Mouse (Mus musculus) midbrain, embryonic 10.5 days (tissue): ENCODE data around the gene S100z. TPM values are rescaled to one million over a fixed set of nuclear protein-coding genes. Genes with fewer than 3 reads are reported as not detected.
A peak's percentile ranks its signal among the peaks of the same experiment; 100 is the strongest.

Experiments used
- DNase-seq: peaks from one replicate; pipeline ENCODE4 v3.0.0-alpha.2; 2017; ENCODE audit warnings: low spot score
- H3K27ac ChIP-seq: fragments of 300-500 bp; sonication (generic); replicated peaks from 2 replicates; pipeline ENCODE4 v1.5.1; 2016; ENCODE audit warnings: mild to moderate bottlenecking
- H3K27me3 ChIP-seq: fragments of 300-500 bp; sonication (generic); 2 replicates; pipeline ENCODE4 v1.6.1; 2016; ENCODE audit warnings: low read depth, mild to moderate bottlenecking; ENCODE audit not compliant: poor library complexity, severe bottlenecking
- H3K36me3 ChIP-seq: fragments of 300-500 bp; sonication (generic); 2 replicates; pipeline ENCODE4 v1.6.1; 2016; ENCODE audit warnings: mild to moderate bottlenecking, moderate library complexity
- H3K4me1 ChIP-seq: fragments of 300-500 bp; sonication (generic); 2 replicates; pipeline ENCODE4 v1.6.1; 2016
- H3K4me3 ChIP-seq: fragments of 300-500 bp; sonication (generic); 2 replicates; pipeline ENCODE4 v1.5.1; 2016; ENCODE audit warnings: mild to moderate bottlenecking, moderate library complexity
- H3K9me3 ChIP-seq: fragments of 300-500 bp; sonication (generic); replicated peaks from 2 replicates; pipeline ENCODE4 v1.6.1; 2016; ENCODE audit warnings: mild to moderate bottlenecking
- WGBS: fragments of 180-500 bp; shearing (Covaris S2); methylation state at CpG from one replicate; pipeline ENCODE4 v1.1.7; 2016; 5-methylcytosine and 5-hydroxymethylcytosine counted together
- polyA plus RNA-seq: library from polyadenylated mRNA; unstranded; fragments of >200 nt; fragmentation: Nextera tagmentation; extraction: Ambion mirVana; gene quantifications from 2 replicates; pipeline ENCODE4 v1.2.1, GENCODE M21; 2016

The S100z gene
- polyA plus RNA-seq, 1 experiment from 2014 or later = not detected

DNA sequence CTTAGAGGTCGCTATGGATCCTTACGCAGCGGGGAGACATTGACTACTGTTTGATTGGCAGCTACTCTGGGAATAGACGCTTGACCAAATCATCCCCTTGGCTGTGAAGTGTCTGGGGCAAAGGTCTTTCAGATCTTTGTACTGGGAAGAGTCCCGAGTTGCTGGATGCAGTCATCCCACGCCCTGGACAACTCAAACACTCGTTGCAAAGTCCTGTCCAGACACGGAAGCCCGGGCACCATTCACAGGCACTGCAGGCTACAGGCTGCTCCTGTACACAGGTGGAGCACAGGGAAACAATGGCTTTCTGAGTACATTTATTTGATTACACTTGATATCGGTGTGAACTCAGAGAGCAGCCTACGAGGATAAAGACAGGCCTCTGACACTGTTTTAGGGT lies 12.8 kb upstream of the S100z start:
- Histone ChIP-seq H3K36me3 (no peaks in the 10 kb centered on the region), H3K27me3 (no peaks in the 10 kb centered on the region; the same call in 1 of the 2 replicates), H3K4me1 (peaks cover 13% of the 10 kb centered on the region), H3K27ac (peak overlapping the region; percentile 61; the same call in 1 of the 2 replicates), H3K4me3 (no peak overlapping the region), H3K9me3 (no peaks in the 10 kb centered on the region)
- 64% methylated on average over 11 of the region's 11 CpGs for WGBS
- no peak for DNase-seq

DNA sequence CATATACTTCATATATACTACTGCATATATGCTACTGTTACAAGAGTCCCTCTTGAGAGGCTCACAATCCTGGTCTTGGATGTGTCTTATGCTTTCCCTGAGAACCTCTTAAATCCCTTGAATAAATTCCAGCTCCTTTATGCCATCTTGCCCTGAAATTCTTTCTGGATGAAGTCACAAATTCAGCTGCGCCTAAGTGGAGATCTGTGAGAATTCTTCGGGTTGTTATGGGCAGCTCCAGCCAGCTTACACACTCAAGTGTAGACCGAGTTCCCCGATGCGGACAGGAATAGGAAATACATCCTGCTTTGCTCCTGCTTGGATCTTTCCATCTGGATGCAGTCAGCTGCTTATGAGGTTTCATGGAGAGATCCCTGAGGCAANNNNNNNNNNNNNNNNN lies 6.1 kb upstream of the S100z start:
- Histone ChIP-seq H3K9me3 (no peaks in the 10 kb centered on the region), H3K27ac (peak overlapping the region; percentile 42; the same call in 1 of the 2 replicates), H3K36me3 (no peaks in the 10 kb centered on the region), H3K4me1 (peaks cover 12% of the 10 kb centered on the region), H3K4me3 (no peak overlapping the region), H3K27me3 (peaks cover 6% of the 10 kb centered on the region; the same call in 1 of the 2 replicates)
- no peak for DNase-seq
- WGBS = 78% methylated on average over 5 of the region's 5 CpGs

DNA sequence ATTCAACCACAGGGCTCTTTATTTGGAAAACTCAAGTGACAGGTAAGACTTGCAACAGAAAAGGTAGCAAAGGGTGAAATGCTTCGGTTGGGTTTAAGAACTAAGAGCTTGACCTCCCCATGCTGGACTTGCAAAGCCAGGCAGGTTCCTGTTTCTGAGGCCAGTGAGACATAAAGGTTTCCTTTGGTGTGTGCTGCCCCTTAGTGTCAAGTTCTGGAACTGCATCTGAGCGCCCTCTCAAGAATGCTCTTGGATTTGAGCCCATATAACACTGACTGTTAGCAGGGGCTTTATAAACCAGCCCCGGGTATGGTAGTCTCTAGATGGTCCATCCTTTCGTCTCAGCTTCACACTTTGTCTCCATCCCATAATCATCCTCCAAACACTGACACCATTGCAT lies 2.9 kb upstream of the S100z start:
- H3K27me3 ChIP-seq = peaks cover 6% of the 10 kb centered on the region; the same call in 1 of the 2 replicates
- DNase-seq = peak; percentile 78
- no peaks in the 10 kb centered on the region for H3K36me3 ChIP-seq
- H3K4me3 ChIP-seq = no peak overlapping the region
- no peak overlapping the region for H3K27ac ChIP-seq
- WGBS = 25% methylated on average over 4 of the region's 4 CpGs
- no peaks in the 10 kb centered on the region for H3K9me3 ChIP-seq
- peaks cover 12% of the 10 kb centered on the region for H3K4me1 ChIP-seq

DNA sequence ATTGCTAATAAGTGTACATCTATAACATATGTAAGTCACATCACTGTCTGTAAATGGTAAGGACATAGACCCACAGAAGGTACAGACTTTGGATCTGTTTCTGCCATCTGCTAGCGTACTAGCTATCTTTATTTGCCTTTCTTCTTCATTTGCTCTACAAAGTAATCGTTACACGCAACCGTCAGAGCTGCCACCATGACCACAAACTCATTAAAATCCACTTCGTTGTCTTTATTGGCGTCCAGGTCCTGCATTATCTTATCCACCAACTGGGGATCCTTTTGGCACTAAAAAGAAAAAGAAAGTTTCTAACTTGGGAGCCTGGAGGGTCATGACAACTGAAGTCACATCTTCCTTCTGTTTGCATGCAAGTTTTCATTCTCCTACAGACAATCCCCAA lies 1.3 kb downstream of the S100z start:
- no peaks in the 10 kb centered on the region for H3K9me3 ChIP-seq
- peaks cover 6% of the 10 kb centered on the region; the same call in 1 of the 2 replicates for H3K27me3 ChIP-seq
- H3K27ac ChIP-seq = no peak overlapping the region
- no peak overlapping the region for H3K4me3 ChIP-seq
- 90% methylated on average over 6 of the region's 6 CpGs for WGBS
- no peak for DNase-seq
- H3K4me1 ChIP-seq = no peaks in the 10 kb centered on the region
- no peaks in the 10 kb centered on the region for H3K36me3 ChIP-seq

DNA sequence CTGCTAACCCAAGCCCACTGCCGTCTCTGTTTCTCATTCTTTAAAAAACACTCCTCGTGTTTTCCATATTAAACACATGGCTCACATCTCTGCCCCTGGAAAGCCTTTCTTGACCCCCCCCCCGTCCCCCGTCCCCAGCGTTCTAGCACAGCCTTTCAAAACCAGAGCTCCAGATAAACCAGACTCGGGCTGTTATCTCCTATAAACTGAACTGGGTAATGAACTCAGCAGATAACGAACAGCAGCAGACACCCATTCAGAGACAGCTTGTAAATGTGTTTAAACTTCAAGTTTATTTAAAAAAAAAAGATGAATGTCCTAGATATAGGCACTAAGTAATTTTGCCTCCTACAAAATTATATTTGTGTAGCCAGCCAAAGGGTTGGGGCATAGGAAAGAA lies 3.4 kb downstream of the S100z start:
- DNase-seq = no peak
- WGBS = 87% methylated on average over 7 of the region's 7 CpGs

DNA sequence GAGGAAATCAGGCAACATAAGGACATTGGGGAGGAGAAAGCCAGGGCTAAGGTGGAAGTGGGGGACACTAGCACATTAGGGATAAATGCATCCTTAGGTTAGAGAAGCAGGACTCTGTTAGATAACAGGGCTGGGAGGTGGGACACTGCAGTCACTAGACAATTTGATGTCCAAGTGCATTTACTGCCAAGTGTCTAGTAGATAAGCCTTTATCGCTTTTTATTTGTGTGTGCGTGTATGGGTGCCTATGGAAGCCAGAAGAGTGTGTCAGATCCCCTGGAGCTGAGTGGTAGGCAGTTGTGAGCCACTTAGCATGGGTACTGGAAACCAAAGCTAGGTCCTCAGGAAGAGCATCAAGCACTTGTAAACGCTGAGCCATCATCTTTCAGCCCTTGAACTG lies 4.2 kb downstream of the S100z start:
- DNase-seq = no peak
- H3K9me3 ChIP-seq = no peaks in the 10 kb centered on the region
- no peak overlapping the region for H3K4me3 ChIP-seq
- WGBS = 87% methylated on average over 3 of the region's 3 CpGs
- no peaks in the 10 kb centered on the region for H3K27me3 ChIP-seq
- no peaks in the 10 kb centered on the region for H3K4me1 ChIP-seq
- H3K36me3 ChIP-seq = no peaks in the 10 kb centered on the region
- H3K27ac ChIP-seq = no peak overlapping the region

More for the DNA sequence above, 3.4 kb downstream of the S100z start:
- H3K27ac ChIP-seq = no peak overlapping the region
- H3K27me3 ChIP-seq = peaks cover under 1% of the 10 kb centered on the region; the same call in 1 of the 2 replicates
- H3K4me1 ChIP-seq = no peaks in the 10 kb centered on the region
- H3K9me3 ChIP-seq = no peaks in the 10 kb centered on the region
- H3K4me3 ChIP-seq = no peak overlapping the region
- no peaks in the 10 kb centered on the region for H3K36me3 ChIP-seq

DNA sequence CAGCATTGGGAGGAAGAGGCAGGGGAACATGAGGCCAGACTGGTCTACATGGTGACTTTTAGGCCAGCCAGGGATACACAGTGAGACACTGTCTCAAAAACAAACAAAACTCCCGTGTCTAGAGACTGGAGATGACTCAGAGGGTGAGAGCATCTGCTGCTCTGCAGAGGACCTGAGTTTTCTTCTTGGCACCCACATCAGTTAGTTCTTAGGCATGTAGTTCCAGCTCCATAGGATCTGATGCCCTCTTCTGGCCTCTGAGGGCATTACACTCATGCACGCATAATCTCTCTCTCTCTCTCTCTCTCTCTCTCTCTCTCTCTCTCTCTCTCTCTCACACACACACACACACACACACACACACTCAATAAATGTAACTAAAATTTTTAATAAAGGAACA lies 7.6 kb downstream of the S100z start:
- H3K36me3 ChIP-seq = no peaks in the 10 kb centered on the region
- DNase-seq = peak; percentile 24
- no peaks in the 10 kb centered on the region for H3K9me3 ChIP-seq
- no peak overlapping the region for H3K4me3 ChIP-seq
- 74% methylated on average over 2 of the region's 2 CpGs for WGBS
- no peaks in the 10 kb centered on the region for H3K4me1 ChIP-seq
- H3K27me3 ChIP-seq = no peaks in the 10 kb centered on the region
- H3K27ac ChIP-seq = no peak overlapping the region

DNA sequence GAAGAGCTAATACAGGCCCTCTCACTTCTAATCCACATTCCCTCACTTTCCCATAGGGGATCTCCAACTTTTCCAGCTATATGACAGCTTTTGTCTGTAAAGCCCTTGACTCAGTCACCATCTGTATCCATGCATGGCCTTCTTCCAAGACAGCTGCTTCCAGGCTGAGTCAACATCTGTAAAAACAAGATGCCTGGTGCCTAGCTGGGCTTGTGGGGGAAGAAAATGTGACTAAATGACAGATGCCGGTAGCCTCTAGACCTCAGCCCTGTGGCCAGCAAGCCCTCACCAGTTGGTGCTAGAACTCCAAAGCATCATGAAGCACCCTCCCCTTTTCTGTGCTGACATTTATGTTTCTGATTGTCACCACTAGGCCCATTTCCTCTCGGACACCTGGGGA lies 27.0 kb downstream of the S100z start:
- Histone ChIP-seq H3K9me3 (no peaks in the 10 kb centered on the region), H3K4me1 (no peaks in the 10 kb centered on the region), H3K36me3 (no peaks in the 10 kb centered on the region), H3K4me3 (no peak overlapping the region), H3K27ac (no peak overlapping the region), H3K27me3 (no peaks in the 10 kb centered on the region)
- WGBS = 73% methylated on average over 2 of the region's 2 CpGs
- no peak for DNase-seq

DNA sequence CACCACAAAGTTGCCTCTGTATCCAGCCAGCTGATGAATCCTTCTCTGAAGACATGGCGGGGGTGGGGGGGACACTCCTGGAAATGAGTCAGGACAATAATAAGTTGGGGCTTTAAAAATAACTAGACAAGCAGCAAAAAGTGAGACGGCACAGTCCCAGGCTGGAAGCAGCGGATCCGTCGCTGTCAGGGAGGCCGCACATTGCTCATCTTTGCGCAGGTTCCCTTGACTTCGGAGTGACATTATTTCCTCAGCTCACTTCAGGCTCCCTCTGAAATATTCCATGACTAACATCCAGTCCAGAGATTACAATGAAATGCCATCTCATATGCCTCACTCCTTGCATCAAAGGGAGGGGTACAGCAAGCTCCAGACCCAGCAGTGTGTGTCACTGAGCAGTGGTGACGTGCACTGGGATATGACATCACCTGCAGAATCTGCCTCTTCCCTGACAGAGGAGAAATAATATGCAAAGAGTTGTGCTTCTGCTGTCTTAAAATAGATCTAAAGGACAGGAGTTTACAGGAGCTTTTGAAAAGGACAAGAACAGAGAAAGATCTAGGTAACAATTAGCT lies 27.8 kb downstream of the S100z start:
- Histone ChIP-seq H3K27ac (no peak overlapping the region), H3K4me3 (no peak overlapping the region), H3K36me3 (no peaks in the 10 kb centered on the region), H3K4me1 (no peaks in the 10 kb centered on the region), H3K27me3 (peaks cover 7% of the 10 kb centered on the region), H3K9me3 (no peaks in the 10 kb centered on the region)
- DNase-seq = no peak
- WGBS = 88% methylated on average over 9 of the region's 9 CpGs

DNA sequence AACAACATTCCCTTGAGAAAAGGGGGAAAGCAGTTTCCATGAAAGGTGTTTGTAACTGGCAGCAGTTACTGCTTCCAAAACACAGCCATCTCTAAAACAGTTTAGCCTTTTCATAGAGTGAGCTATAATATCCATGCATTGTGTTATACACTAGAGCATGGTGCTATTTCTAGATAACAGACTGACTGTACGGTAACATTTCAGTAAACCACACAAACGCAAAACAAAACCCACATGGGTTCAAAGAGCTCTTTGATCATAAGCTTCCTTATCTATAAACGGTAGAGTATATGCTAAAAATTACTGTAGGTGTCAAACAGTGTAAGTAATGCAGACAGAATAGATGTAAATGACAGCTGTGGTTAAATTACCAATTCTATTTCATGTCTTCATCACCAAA lies 28.8 kb downstream of the S100z start:
- H3K27ac ChIP-seq = no peak overlapping the region
- H3K4me1 ChIP-seq = peaks cover 2% of the 10 kb centered on the region
- no peak for DNase-seq
- H3K27me3 ChIP-seq = peaks cover 17% of the 10 kb centered on the region
- 90% methylated on average over 3 of the region's 3 CpGs for WGBS
- no peak overlapping the region for H3K4me3 ChIP-seq
- no peaks in the 10 kb centered on the region for H3K9me3 ChIP-seq
- no peaks in the 10 kb centered on the region for H3K36me3 ChIP-seq

DNA sequence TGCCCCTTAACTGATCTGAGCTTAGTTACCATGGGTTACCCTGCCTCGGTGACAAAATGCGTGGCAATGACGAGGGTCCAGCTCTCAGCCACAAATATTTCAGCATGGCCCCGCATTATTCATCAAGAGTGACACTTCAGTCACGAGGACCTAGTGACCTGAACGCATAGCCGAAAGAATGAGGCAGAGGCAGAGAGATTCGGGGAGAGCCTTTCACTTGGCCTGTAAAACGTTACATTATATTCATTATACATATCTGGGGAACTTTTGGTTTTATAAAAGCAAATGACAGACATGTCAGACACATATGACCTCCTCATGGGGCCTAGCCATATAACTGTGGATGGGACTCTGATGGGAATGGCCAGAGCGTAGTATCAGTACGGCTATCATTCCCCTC lies 33.7 kb downstream of the S100z start, which contains the start of gene Crhbp:
TSS of gene Crhbp (minus strand) at position 101 of the 400 bp plus-strand sequence.
- DNase-seq = no peak

DNA sequence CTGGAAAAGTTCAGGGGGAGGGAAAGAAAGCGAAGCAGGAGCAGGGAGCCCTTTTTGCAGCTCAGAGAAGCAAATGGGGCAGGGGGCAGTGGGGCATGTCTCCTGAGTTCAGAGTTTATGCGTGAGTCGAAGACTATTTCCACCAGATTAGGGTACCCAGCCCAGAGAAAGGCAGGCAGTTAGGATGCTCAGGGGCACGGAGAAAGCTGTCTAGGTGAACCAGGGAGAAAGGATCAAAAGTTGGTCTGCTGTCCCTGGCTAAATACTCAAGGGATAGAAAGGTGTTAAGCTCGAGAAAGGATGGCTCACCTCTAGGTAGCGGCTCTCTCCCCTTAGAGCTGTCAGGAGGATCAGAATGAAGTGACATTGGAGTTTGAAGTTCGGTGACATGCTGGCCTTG lies 34.2 kb downstream of the S100z start:
- peaks cover 21% of the 10 kb centered on the region for H3K4me1 ChIP-seq
- H3K4me3 ChIP-seq = peak overlapping the region; percentile 62
- 11% methylated on average over 7 of the region's 7 CpGs for WGBS
- no peaks in the 10 kb centered on the region for H3K36me3 ChIP-seq
- H3K27ac ChIP-seq = peak overlapping the region; percentile 63
- peak; percentile 39 for DNase-seq
- H3K9me3 ChIP-seq = no peaks in the 10 kb centered on the region
- peaks cover 53% of the 10 kb centered on the region for H3K27me3 ChIP-seq

More for the DNA sequence above, 33.7 kb downstream of the S100z start, which contains the start of gene Crhbp:
- H3K27ac ChIP-seq = peak within 1 kb of the TSS; percentile 63
- no peaks in the 10 kb centered on the region for H3K36me3 ChIP-seq
- H3K27me3 ChIP-seq = peaks cover 53% of the 10 kb centered on the region
- 56% methylated on average over 11 of the region's 11 CpGs for WGBS
- H3K4me3 ChIP-seq = peak within 1 kb of the TSS; percentile 62
- peaks cover 21% of the 10 kb centered on the region for H3K4me1 ChIP-seq
- no peaks in the 10 kb centered on the region for H3K9me3 ChIP-seq

DNA sequence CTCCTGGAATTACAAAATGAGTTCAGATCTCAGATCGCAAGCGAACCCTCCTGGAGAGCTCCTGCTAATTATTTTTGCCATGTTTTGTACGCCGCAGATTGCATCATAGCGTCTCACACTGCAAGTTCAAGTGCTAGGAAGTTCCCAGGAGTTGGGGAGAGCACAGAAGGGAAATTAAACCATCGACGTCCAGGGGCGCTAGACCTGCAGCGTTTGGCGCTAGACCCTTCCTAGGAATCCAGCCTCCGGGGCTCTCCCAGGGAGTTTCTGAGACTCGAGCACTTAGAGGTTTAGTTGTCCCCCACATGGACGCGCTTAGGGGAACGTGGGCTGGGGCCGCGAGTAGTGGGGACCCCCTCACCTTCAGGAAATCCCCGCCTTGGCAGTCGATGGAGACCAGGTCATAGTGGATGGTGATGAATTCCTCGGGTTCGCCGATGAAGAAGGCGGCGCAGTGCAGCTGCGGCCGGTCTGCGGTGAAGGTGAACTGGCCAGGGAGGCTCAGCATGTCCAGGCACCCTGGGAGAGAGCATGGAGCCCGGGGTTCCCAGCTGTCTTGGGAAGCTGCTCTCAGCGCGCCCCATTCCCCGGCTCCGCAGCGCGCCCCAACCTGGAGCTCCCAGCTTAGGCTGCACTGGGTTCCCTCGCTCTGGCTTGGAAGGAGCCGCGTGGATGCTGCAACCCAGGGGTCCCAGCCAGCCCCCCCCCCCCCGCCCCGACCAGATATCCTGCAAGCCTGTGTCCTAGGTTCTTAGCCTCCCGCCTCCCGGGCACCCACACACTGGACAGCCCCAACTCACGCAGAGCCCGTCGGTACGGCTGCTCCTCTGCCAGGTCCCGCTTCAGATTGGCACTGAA lies 34.9 kb downstream of the S100z start:
- Histone ChIP-seq H3K27me3 (peaks cover 53% of the 10 kb centered on the region), H3K27ac (peak overlapping the region; percentile 63), H3K4me1 (peaks cover 21% of the 10 kb centered on the region), H3K4me3 (peak overlapping the region; percentile 62), H3K9me3 (no peaks in the 10 kb centered on the region), H3K36me3 (no peaks in the 10 kb centered on the region)
- peak; percentile 64 for DNase-seq
- 2% methylated on average over 46 of the region's 46 CpGs for WGBS
